Mouse (Mus musculus): ENCODE data around the gene Arrdc4. TPM values are rescaled to one million over a fixed set of nuclear protein-coding genes. Genes with fewer than 3 reads are reported as not detected.
A peak's percentile ranks its signal among the peaks of the same experiment; 100 is the strongest.

The Arrdc4 gene
- polyA plus RNA-seq, 1 experiment from 2014 or later = 21.9 TPM

DNA sequence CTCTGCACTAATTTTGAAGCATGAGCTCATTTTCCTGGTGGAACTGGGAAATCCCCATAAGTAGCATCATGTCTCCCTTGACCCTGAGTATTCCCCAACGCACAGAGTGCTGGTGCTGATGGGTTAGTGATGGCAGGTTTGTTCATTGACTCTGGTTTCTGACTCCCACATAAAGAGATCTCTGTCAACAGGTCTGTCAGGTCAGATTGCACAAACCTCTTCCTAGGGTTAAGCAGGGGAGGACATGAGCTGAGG, 39.8 kb downstream of the Arrdc4 start:
- H3K4me2 ChIP-seq = no peak overlapping the region
- ATAC-seq (ENCODE audit: insufficient number of reproducible peaks, insufficient read depth, low FRiP score, low TSS enrichment, low read depth) = no peak
- H3K27ac ChIP-seq = no peak overlapping the region
- 85% methylated on average over 1 of the region's 1 CpGs for WGBS
- H3K4me1 ChIP-seq (replicated peaks) = no peaks in the 10 kb centered on the region
- no peaks in the 10 kb centered on the region for H3K9me3 ChIP-seq
- H3K9ac ChIP-seq (replicated peaks) = no peak overlapping the region
- no peaks in the 10 kb centered on the region for H3K36me3 ChIP-seq
- H3K4me3 ChIP-seq (replicated peaks) = no peak overlapping the region
- H3K27me3 ChIP-seq = no peaks in the 10 kb centered on the region

DNA sequence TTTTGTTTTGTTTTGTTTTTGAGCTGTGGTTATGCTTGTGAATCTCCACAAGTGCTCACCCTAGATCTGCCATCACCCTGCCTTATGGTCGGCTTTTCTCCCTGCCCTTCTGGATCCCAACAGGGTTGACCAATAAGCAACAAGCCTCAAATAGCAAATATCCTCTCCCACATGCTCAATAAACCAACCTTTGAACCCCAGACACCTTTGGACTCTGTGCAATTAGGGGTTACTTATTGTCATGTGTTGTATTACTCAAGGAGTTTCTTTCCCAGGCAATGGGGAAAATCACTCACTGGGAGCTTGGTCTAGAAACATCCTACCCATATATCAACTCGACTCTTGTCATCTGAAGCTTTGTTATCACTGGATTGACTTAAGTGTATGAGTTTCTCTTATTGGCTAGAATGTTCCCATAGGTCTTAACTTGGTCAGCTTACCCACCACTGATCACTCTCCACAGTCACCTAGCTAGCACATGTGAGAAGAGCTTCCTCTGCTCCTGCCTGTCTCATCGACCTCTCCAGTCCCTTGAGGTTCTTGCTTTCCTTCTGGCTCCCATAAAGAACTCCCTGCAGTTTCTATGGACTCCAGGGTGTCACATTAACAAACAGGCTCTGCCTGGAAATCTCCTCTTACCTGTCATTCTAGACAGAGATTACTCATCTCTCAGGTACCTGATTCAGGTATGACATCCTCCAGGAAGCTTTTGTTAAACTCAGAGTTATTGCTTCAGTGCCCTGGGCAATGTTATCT, 40.3 kb downstream of the Arrdc4 start:
- no peaks in the 10 kb centered on the region for H3K27me3 ChIP-seq
- H3K9me3 ChIP-seq = no peaks in the 10 kb centered on the region
- WGBS = 83% methylated on average over 3 of the region's 3 CpGs

DNA sequence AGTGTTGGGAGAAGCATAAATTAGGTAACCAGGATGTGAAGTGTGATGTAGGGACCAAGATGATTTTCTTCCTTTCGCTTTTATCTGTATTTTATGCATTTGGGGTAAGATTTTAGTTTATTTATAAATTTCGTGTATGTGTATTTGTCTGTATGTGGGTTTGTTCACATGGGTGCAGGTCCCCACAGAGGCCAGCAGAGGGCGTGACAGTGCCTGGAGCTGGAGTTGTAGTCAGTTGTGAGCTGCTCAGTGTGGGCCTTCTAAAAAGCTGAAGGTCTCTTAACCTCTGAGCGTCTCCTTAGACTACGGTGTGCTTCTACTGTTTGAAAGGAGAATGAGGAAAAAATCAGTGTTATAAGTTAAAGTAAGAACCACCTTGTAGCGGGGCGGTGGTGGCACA, 43.9 kb downstream of the Arrdc4 start:
- 92% methylated on average over 7 of the region's 7 CpGs for WGBS
- Histone ChIP-seq H3K4me1 (replicated peaks) (no peaks in the 10 kb centered on the region), H3K9ac (replicated peaks) (no peak overlapping the region), H3K27ac (no peak overlapping the region), H3K36me3 (no peaks in the 10 kb centered on the region), H3K4me2 (no peak overlapping the region), H3K4me3 (replicated peaks) (no peak overlapping the region), H3K27me3 (no peaks in the 10 kb centered on the region), H3K9me3 (no peaks in the 10 kb centered on the region)
- ATAC-seq (ENCODE audit: insufficient number of reproducible peaks, insufficient read depth, low FRiP score, low TSS enrichment, low read depth) = no peak

More for the DNA sequence above, 40.3 kb downstream of the Arrdc4 start:
- H3K4me1 ChIP-seq (replicated peaks) = no peaks in the 10 kb centered on the region
- H3K9ac ChIP-seq (replicated peaks) = no peak overlapping the region
- no peak for ATAC-seq (ENCODE audit: insufficient number of reproducible peaks, insufficient read depth, low FRiP score, low TSS enrichment, low read depth)
- no peaks in the 10 kb centered on the region for H3K36me3 ChIP-seq
- no peak overlapping the region for H3K4me2 ChIP-seq
- H3K27ac ChIP-seq = no peak overlapping the region
- H3K4me3 ChIP-seq (replicated peaks) = no peak overlapping the region

DNA sequence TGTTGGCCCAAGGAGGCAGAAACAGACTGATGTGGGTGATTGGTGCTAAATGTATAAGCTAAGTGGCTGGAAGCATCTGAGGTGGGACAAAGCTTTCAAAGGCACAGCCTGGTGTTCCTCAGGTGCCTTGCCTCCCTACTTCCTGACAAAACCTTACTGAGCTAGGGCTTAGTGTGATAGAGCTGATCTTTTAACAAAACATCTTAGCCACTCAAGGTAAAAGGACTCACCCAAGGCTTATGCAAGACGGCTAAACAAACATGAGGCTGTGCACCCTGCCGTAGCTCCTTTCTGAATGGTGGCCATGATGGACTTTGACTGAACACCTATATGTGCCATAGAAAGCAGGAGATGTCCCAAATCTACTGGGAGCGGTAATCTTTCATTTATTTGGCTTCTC, 51.7 kb downstream of the Arrdc4 start:
- Histone ChIP-seq H3K9me3 (no peaks in the 10 kb centered on the region), H3K4me3 (replicated peaks) (no peak overlapping the region), H3K27me3 (no peaks in the 10 kb centered on the region), H3K4me2 (no peak overlapping the region), H3K4me1 (replicated peaks) (peaks cover 6% of the 10 kb centered on the region; the same call in 1 of the 2 replicates), H3K27ac (peak overlapping the region; percentile 12; the same call in 1 of the 2 replicates), H3K36me3 (no peaks in the 10 kb centered on the region), H3K9ac (replicated peaks) (no peak overlapping the region)
- 89% methylated on average over 3 of the region's 3 CpGs for WGBS
- ATAC-seq (ENCODE audit: insufficient number of reproducible peaks, insufficient read depth, low FRiP score, low TSS enrichment, low read depth) = no peak

DNA sequence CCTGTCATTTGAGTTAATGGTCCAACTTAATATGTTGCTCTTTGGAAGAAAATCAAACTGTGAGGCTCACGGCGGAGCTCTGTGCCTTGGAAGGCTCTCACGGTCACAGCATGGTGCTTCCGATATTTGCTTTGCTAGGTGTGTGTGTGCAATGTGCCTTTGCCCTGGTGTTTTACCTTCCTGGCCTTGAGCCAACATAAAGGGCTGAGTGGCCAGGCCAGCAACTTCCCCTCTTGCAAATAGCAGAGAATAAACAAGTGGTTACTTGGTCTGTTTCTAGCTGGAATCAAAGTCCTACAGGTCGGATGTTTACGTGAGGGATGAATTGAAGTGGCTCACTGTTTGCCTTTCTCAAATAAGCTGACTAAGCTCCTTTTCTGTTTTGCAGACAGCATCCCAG, 52.1 kb downstream of the Arrdc4 start:
- Histone ChIP-seq H3K4me2 (no peak overlapping the region), H3K4me3 (replicated peaks) (no peak overlapping the region), H3K9me3 (no peaks in the 10 kb centered on the region), H3K27me3 (no peaks in the 10 kb centered on the region), H3K9ac (replicated peaks) (no peak overlapping the region), H3K27ac (peak overlapping the region; percentile 12; the same call in 1 of the 2 replicates), H3K36me3 (no peaks in the 10 kb centered on the region), H3K4me1 (replicated peaks) (peaks cover 6% of the 10 kb centered on the region; the same call in 1 of the 2 replicates)
- WGBS = 47% methylated on average over 6 of the region's 6 CpGs
- ATAC-seq (ENCODE audit: insufficient number of reproducible peaks, insufficient read depth, low FRiP score, low TSS enrichment, low read depth) = no peak

DNA sequence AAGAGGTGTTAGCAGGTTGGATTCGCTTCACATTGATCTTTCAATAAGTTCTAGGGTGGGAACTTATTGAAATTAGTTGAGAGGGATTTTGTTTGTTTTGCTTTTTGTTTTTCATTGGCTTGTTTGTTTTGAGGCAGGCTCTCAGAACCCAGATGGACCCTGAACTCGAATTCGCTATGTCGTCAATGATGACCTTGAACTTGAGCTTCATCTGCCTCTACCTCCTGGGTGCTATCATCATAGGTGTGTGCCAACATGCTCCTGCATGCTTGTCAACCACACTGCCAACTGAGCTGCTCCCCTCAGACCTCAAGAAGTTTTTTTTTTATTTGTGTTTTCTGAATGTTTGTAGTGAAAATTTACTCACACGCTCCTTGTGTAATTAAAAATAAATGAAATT, 52.6 kb downstream of the Arrdc4 start:
- H3K27ac ChIP-seq = no peak overlapping the region
- H3K9ac ChIP-seq (replicated peaks) = no peak overlapping the region
- H3K4me3 ChIP-seq (replicated peaks) = no peak overlapping the region
- WGBS = 85% methylated on average over 5 of the region's 5 CpGs
- ATAC-seq (ENCODE audit: insufficient number of reproducible peaks, insufficient read depth, low FRiP score, low TSS enrichment, low read depth) = no peak
- no peaks in the 10 kb centered on the region for H3K9me3 ChIP-seq
- no peak overlapping the region for H3K4me2 ChIP-seq
- H3K4me1 ChIP-seq (replicated peaks) = peaks cover 6% of the 10 kb centered on the region; the same call in 1 of the 2 replicates
- H3K36me3 ChIP-seq = no peaks in the 10 kb centered on the region
- H3K27me3 ChIP-seq = no peaks in the 10 kb centered on the region

DNA sequence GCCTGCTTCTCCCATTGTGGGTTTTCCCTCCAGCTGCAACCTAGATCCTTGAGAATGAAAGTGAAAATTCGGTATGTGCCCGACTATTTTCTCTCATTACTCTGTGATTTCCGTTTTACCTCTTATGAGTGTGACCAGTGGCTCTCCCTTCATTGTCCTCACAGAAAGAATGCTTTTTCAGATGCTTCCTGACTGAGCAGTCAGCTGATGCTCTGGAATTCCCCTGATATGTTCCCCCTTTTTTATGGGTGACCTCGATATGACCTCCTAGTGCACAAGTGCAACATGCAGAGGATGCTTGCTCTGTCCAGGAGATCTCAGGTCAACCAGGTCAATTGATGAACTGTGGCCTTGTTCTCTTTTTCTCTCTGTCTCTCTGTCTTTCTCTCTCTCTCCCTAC, 56.3 kb downstream of the Arrdc4 start:
- Histone ChIP-seq H3K4me3 (replicated peaks) (no peak overlapping the region), H3K27me3 (no peaks in the 10 kb centered on the region), H3K4me1 (replicated peaks) (peaks cover 6% of the 10 kb centered on the region; the same call in 1 of the 2 replicates), H3K9me3 (peaks cover 6% of the 10 kb centered on the region; the same call in 1 of the 2 replicates), H3K4me2 (no peak overlapping the region), H3K27ac (no peak overlapping the region), H3K36me3 (no peaks in the 10 kb centered on the region), H3K9ac (replicated peaks) (no peak overlapping the region)
- ATAC-seq (ENCODE audit: insufficient number of reproducible peaks, insufficient read depth, low FRiP score, low TSS enrichment, low read depth) = no peak
- WGBS = 68% methylated on average over 4 of the region's 4 CpGs

DNA sequence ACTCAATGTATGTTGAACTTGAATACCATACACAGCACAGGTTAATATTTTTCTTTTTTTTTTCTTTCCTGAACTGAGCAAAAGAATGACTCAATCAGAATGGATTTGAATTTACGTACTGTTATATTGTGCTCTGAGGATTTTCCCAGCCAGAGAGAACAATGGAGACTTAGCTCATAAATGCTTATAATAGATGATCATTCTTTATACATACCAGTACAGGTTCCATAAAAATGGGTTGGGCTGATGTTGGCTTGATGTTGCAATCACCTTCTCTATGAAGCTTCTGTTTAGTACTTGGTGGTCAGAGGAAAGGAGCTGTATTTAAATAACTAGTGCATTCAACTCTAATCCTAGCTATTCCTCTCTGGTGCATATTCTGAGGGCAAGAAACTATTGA, 57.6 kb downstream of the Arrdc4 start:
- no peak for ATAC-seq (ENCODE audit: insufficient number of reproducible peaks, insufficient read depth, low FRiP score, low TSS enrichment, low read depth)
- Histone ChIP-seq H3K27ac (no peak overlapping the region), H3K4me1 (replicated peaks) (no peaks in the 10 kb centered on the region), H3K9me3 (peaks cover 6% of the 10 kb centered on the region; the same call in 1 of the 2 replicates), H3K36me3 (no peaks in the 10 kb centered on the region), H3K27me3 (no peaks in the 10 kb centered on the region), H3K4me2 (no peak overlapping the region), H3K4me3 (replicated peaks) (no peak overlapping the region), H3K9ac (replicated peaks) (no peak overlapping the region)
- 90% methylated on average over 1 of the region's 1 CpGs for WGBS

DNA sequence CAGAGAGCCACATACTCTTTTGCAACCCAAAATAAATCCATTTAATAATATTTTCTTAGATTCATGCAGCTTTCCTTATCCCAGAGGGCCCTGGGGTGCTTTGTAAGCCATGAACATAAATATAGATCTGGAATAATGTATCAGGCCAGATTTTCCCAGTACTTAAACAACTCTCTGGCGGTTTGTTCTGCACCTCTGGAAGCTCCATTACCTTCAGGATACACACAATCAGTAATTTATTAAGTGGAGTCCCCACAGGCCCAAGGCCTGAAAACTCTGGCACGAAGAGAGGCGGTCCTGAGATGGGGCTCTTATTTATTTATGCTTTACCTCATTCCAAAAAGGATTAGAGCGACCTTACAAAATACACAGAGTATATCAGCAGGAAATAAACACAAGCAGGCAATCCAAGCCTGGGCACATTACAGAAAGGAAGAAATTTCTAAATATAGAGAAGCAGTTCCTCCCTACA, 61.9 kb downstream of the Arrdc4 start:
- Histone ChIP-seq H3K4me1 (replicated peaks) (no peaks in the 10 kb centered on the region), H3K9ac (replicated peaks) (no peak overlapping the region), H3K27ac (no peak overlapping the region), H3K27me3 (no peaks in the 10 kb centered on the region), H3K9me3 (peaks cover 6% of the 10 kb centered on the region; the same call in 1 of the 2 replicates), H3K4me2 (no peak overlapping the region), H3K36me3 (no peaks in the 10 kb centered on the region), H3K4me3 (replicated peaks) (no peak overlapping the region)
- 60% methylated on average over 4 of the region's 4 CpGs for WGBS
- ATAC-seq (ENCODE audit: insufficient number of reproducible peaks, insufficient read depth, low FRiP score, low TSS enrichment, low read depth) = no peak
